Mouse (Mus musculus) MEL (cell line): ENCODE results near the gene BC016579. TPM values are rescaled to one million over a fixed set of nuclear protein-coding genes. Genes with fewer than 3 reads are reported as not detected.
A peak's percentile ranks its signal among the peaks of the same experiment; 100 is the strongest.

Experiments used
- DNase-seq: peaks from one replicate; pipeline ENCODE4 v3.0.0; 2011; ENCODE audit warnings: low read depth, low spot score
- H3K27ac ChIP-seq: 2 replicates; pipeline ENCODE4 v1.5.1; 2012; ENCODE audit warnings: low read depth, mild to moderate bottlenecking, control low read depth, low read length, moderate library complexity; ENCODE audit not compliant: control insufficient read depth
- H3K27me3 ChIP-seq, 2 experiments: fragments of 150-350 bp in 1 of 2; sonication (generic) in 1 of 2; 2 replicates each; pipeline ENCODE4 v1.6.1; 2012; ENCODE audit warnings: low read length in 2 of 2, mild to moderate bottlenecking in 2 of 2, improper control_type of control experiment in 1 of 2, moderate library complexity in 1 of 2; ENCODE audit not compliant: insufficient read depth in 2 of 2, control insufficient read depth in 1 of 2
- H3K36me3 ChIP-seq, 2 experiments: 2 replicates each; pipeline ENCODE4 v1.6.1; 2012 to 2014; ENCODE audit warnings: low read length in 2 of 2, improper control_type of control experiment in 1 of 2, inconsistent platforms in 1 of 2, mild to moderate bottlenecking in 1 of 2; ENCODE audit not compliant: insufficient read depth in 2 of 2, control insufficient read depth in 1 of 2
- H3K4me1 ChIP-seq, 2 experiments: fragments of 150-350 bp in 1 of 2; sonication (generic) in 1 of 2; 2 replicates each; pipeline ENCODE4 v1.6.1; 2012; ENCODE audit warnings: low read length in 2 of 2, improper control_type of control experiment in 1 of 2, mild to moderate bottlenecking in 1 of 2; ENCODE audit not compliant: insufficient read depth in 2 of 2, control insufficient read depth in 1 of 2
- H3K4me3 ChIP-seq, 2 experiments: fragments of 150-350 bp in 1 of 2; sonication (generic) in 1 of 2; 2 replicates each; pipeline ENCODE4 v1.5.1; 2012; ENCODE audit warnings: low read depth in 2 of 2, low read length in 2 of 2, mild to moderate bottlenecking in 2 of 2, moderate library complexity in 2 of 2, control low read depth in 1 of 2, improper control_type of control experiment in 1 of 2; ENCODE audit not compliant: control insufficient read depth in 1 of 2, insufficient read depth in 1 of 2
- H3K79me2 ChIP-seq: 2 replicates; pipeline ENCODE4 v1.6.1; 2012; ENCODE audit warnings: mild to moderate bottlenecking, low read length, moderate library complexity; ENCODE audit not compliant: control insufficient read depth, poor library complexity, insufficient read depth
- H3K9ac ChIP-seq: 2 replicates; pipeline ENCODE4 v1.6.1; 2012; ENCODE audit warnings: low read depth, mild to moderate bottlenecking, control low read depth, low read length, moderate library complexity; ENCODE audit not compliant: control insufficient read depth, poor library complexity, severe bottlenecking
- H3K9me3 ChIP-seq: fragments of 150-350 bp; sonication (generic); replicated peaks from 2 replicates; pipeline ENCODE4 v1.6.1; 2012; ENCODE audit warnings: mild to moderate bottlenecking, low read length, improper control_type of control experiment, moderate library complexity; ENCODE audit not compliant: insufficient read depth
- BHLHE40 ChIP-seq: IDR thresholded peaks from 2 replicates; pipeline ENCODE4 v1.6.1; 2012; ENCODE audit warnings: low read depth, mild to moderate bottlenecking, inconsistent platforms, low read length, improper control_type of control experiment, borderline replicate concordance
- CTCF ChIP-seq, 3 experiments: IDR thresholded peaks in 2 of 3; conservative IDR thresholded peaks in 1 of 3; 2 replicates each; pipeline ENCODE4 v1.5.1; 2011 to 2012; ENCODE audit warnings: low read length in 3 of 3, low read depth in 2 of 3, mild to moderate bottlenecking in 2 of 3, improper control_type of control experiment in 1 of 3, inconsistent platforms in 1 of 3, mixed read lengths in 1 of 3, moderate library complexity in 1 of 3; ENCODE audit not compliant: control insufficient read depth in 1 of 3, insufficient read depth in 1 of 3, poor library complexity in 1 of 3, severe bottlenecking in 1 of 3
- E2F4 ChIP-seq: IDR thresholded peaks from 2 replicates; pipeline ENCODE4 v1.6.1; 2011; ENCODE audit warnings: low read depth, low read length, improper control_type of control experiment, borderline replicate concordance
- EP300 ChIP-seq, 2 experiments: IDR thresholded peaks; 2 replicates each; pipeline ENCODE4 v1.6.1; 2011; ENCODE audit warnings: improper control_type of control experiment in 2 of 2, low read length in 2 of 2, low read depth in 1 of 2, mild to moderate bottlenecking in 1 of 2
- ETS1 ChIP-seq: IDR thresholded peaks from 2 replicates; pipeline ENCODE4 v1.6.1; 2012; ENCODE audit warnings: low read depth, mild to moderate bottlenecking, inconsistent platforms, low read length, improper control_type of control experiment, moderate library complexity
- GATA1 ChIP-seq: IDR thresholded peaks from 2 replicates; pipeline ENCODE4 v1.6.1; 2011; ENCODE audit warnings: low read depth, low read length, improper control_type of control experiment
- JUND ChIP-seq: IDR thresholded peaks from 2 replicates; pipeline ENCODE4 v1.6.1; 2011; ENCODE audit warnings: low read depth, mild to moderate bottlenecking, improper control_type of control experiment, low read length
- KAT2A ChIP-seq: conservative IDR thresholded peaks from 2 replicates; pipeline ENCODE4 v1.6.1; 2012; ENCODE audit warnings: low read depth, low read length, improper control_type of control experiment, inconsistent platforms
- MAFK ChIP-seq: IDR thresholded peaks from 2 replicates; pipeline ENCODE4 v1.6.1; 2011; ENCODE audit warnings: low read depth, mild to moderate bottlenecking, low read length, improper control_type of control experiment, borderline replicate concordance
- MEF2A ChIP-seq: IDR thresholded peaks from 2 replicates; pipeline ENCODE4 v1.6.1; 2014; ENCODE audit warnings: low read depth, mild to moderate bottlenecking, inconsistent platforms, low read length, improper control_type of control experiment; ENCODE audit not compliant: poor library complexity, insufficient replicate concordance, severe bottlenecking; ENCODE audit errors: extremely low read depth
- MXI1 ChIP-seq: IDR thresholded peaks from 2 replicates; pipeline ENCODE4 v1.6.1; 2011; ENCODE audit warnings: mild to moderate bottlenecking, low read depth, low read length, improper control_type of control experiment
- MYC ChIP-seq: IDR thresholded peaks from 2 replicates; pipeline ENCODE4 v1.6.1; 2011; ENCODE audit warnings: low read depth, mild to moderate bottlenecking, low read length, improper control_type of control experiment, moderate library complexity
- NELFE ChIP-seq: IDR thresholded peaks from 2 replicates; pipeline ENCODE4 v1.6.1; 2011; ENCODE audit warnings: low read depth, low read length, improper control_type of control experiment
- POLR2A ChIP-seq, 2 experiments: IDR thresholded peaks; 2 replicates each; pipeline ENCODE4 v1.6.1; 2011 to 2012; ENCODE audit warnings: low read length in 2 of 2, mild to moderate bottlenecking in 2 of 2, control low read depth in 1 of 2, improper control_type of control experiment in 1 of 2, low read depth in 1 of 2, moderate library complexity in 1 of 2; ENCODE audit not compliant: control insufficient read depth in 1 of 2, insufficient read depth in 1 of 2, poor library complexity in 1 of 2
- RCOR1 ChIP-seq: IDR thresholded peaks from 2 replicates; pipeline ENCODE4 v1.6.1; 2012; ENCODE audit warnings: low read depth, mild to moderate bottlenecking, inconsistent platforms, low read length, improper control_type of control experiment
- SMC3 ChIP-seq: IDR thresholded peaks from 2 replicates; pipeline ENCODE4 v1.6.1; 2011; ENCODE audit warnings: low read depth, low read length, improper control_type of control experiment
- TAL1 ChIP-seq: IDR thresholded peaks from 2 replicates; pipeline ENCODE4 v1.6.1; 2012; ENCODE audit warnings: mild to moderate bottlenecking, inconsistent platforms, low read length, moderate library complexity, mixed read lengths
- TCF12 ChIP-seq: IDR thresholded peaks from 2 replicates; pipeline ENCODE4 v1.6.1; 2014; ENCODE audit warnings: low read depth, mild to moderate bottlenecking, inconsistent platforms, low read length, improper control_type of control experiment, moderate library complexity
- UBTF ChIP-seq: IDR thresholded peaks from 2 replicates; pipeline ENCODE4 v1.6.1; 2012; ENCODE audit warnings: low read depth, mild to moderate bottlenecking, inconsistent platforms, low read length, improper control_type of control experiment, moderate library complexity, borderline replicate concordance; ENCODE audit not compliant: insufficient read depth
- USF1 ChIP-seq: IDR thresholded peaks from 2 replicates; pipeline ENCODE4 v1.6.1; 2014; ENCODE audit warnings: low read depth, mild to moderate bottlenecking, inconsistent platforms, low read length, improper control_type of control experiment, moderate library complexity
- ZKSCAN1 ChIP-seq: IDR thresholded peaks from 2 replicates; pipeline ENCODE4 v1.6.1; 2012; ENCODE audit warnings: low read depth, mild to moderate bottlenecking, inconsistent platforms, low read length, improper control_type of control experiment, moderate library complexity
- ZMIZ1 ChIP-seq: IDR thresholded peaks from 2 replicates; pipeline ENCODE4 v1.6.1; 2012; ENCODE audit warnings: low read depth, mild to moderate bottlenecking, inconsistent platforms, low read length, improper control_type of control experiment, moderate library complexity
- ZNF384 ChIP-seq: IDR thresholded peaks from 2 replicates; pipeline ENCODE4 v1.6.1; 2012; ENCODE audit warnings: low read depth, mild to moderate bottlenecking, inconsistent platforms, low read length, improper control_type of control experiment
- polyA plus RNA-seq, 2 experiments: library from polyadenylated mRNA; stranded (reverse) in 1 of 2; unstranded in 1 of 2; fragments of >175 nt in 1 of 2; fragments of >200 nt in 1 of 2; gene quantifications; 2 replicates each; pipeline versions ENCODE4 v1.2.1 to v1.2.4; 2012; ENCODE audit warnings: low replicate concordance in 2 of 2, low read depth in 1 of 2; ENCODE audit not compliant: insufficient read length in 2 of 2, insufficient read depth in 1 of 2, missing spikeins in 1 of 2
- total RNA-seq: library from RNA; depleted of rRNA; stranded (reverse); fragments of 300-350 nt; gene quantifications from 2 replicates; pipeline ENCODE4 v1.2.3, GENCODE M21; 2012

BC016579 gene
- total and polyA plus RNA-seq, 3 experiments: not detected

GRCm38 (mm10) chr16:45658248-45658647 lies 4.4 kb upstream of the BC016579 start:
- H3K9me3 ChIP-seq: no peaks in the 10 kb centered on the region
- no peak overlapping the region for H3K9ac ChIP-seq
- H3K36me3 ChIP-seq: peaks cover 0 to 14% of the 10 kb centered on the region in 2 experiments; a peak in 2 of 4 replicates
- no peaks in the 10 kb centered on the region for H3K27me3 ChIP-seq
- no peak for TF ChIP-seq NELFE
- TF ChIP-seq ETS1: no peak
- no peak for TF ChIP-seq JUND
- no peak for TF ChIP-seq BHLHE40
- no peak for TF ChIP-seq ZNF384
- TF ChIP-seq E2F4: no peak
- TF ChIP-seq KAT2A: no peak
- TF ChIP-seq RCOR1: no peak
- no peak for TF ChIP-seq USF1
- TF ChIP-seq UBTF: no peak
- no peak for TF ChIP-seq MAFK
- TF ChIP-seq SMC3: no peak
- no peak for TF ChIP-seq POLR2A (IDR thresholded peaks at IDR 0.05; ENCODE audit: control insufficient read depth in 1 of 2, insufficient read depth in 1 of 2, low read depth in 1 of 2, low read length in 2 of 2, poor library complexity in 1 of 2)
- no peak for TF ChIP-seq ZKSCAN1
- no peak for TF ChIP-seq TAL1
- no peak for TF ChIP-seq MEF2A
- TF ChIP-seq MXI1: no peak
- no peak for TF ChIP-seq ZMIZ1
- TF ChIP-seq CTCF (IDR thresholded peaks at IDR 0.05 in 2 of 3, conservative IDR thresholded peaks at IDR 0.05 in 1 of 3; ENCODE audit: control insufficient read depth in 1 of 3, insufficient read depth in 1 of 3, low read depth in 2 of 3, low read length in 3 of 3, poor library complexity in 1 of 3, severe bottlenecking in 1 of 3): no peak
- no peak for DNase-seq
- H3K4me3 ChIP-seq: no peak overlapping the region
- no peak overlapping the region for H3K27ac ChIP-seq
- H3K79me2 ChIP-seq: no peaks in the 10 kb centered on the region
- peaks cover 7 to 10% of the 10 kb centered on the region in 2 experiments for H3K4me1 ChIP-seq

GRCm38 (mm10) chr16:45657574-45658159 lies 3.8 kb upstream of the BC016579 start:
- Histone ChIP-seq H3K9ac (no peak overlapping the region), H3K27me3 (no peaks in the 10 kb centered on the region), H3K9me3 (no peaks in the 10 kb centered on the region), H3K27ac (no peak overlapping the region), H3K79me2 (no peaks in the 10 kb centered on the region), H3K4me1 (peaks cover 7 to 10% of the 10 kb centered on the region in 2 experiments)
- TF ChIP-seq MYC (no peak), ZNF384 (0 out of 2 replicates have a peak, but pooled peaks have one; percentile 17), TCF12 (peak; percentile 40; the same call in 1 of the 2 replicates), GATA1 (peak; percentile 45; the same call in 1 of the 2 replicates), EP300 (IDR thresholded peaks at IDR 0.05; ENCODE audit: low read depth in 1 of 2, low read length in 2 of 2) (peak; percentile 35 to 63; a peak in 3 of 4 replicates)
- TF ChIP-seq, all 39 proteins: peak for 4
- H3K4me3 ChIP-seq: no peak overlapping the region
- peak; percentile 35 for DNase-seq
- peaks cover 0 to 12% of the 10 kb centered on the region in 2 experiments; a peak in 2 of 4 replicates for H3K36me3 ChIP-seq
